Mouse (Mus musculus) liver, embryonic 11.5 days (tissue): ENCODE data around the gene Gm49354. TPM values are rescaled to one million over a fixed set of nuclear protein-coding genes. Genes with fewer than 3 reads are reported as not detected.
A peak's percentile ranks its signal among the peaks of the same experiment; 100 is the strongest.

Experiments used
- ATAC-seq: fragments of 200-750 bp; cut with Nextera tagmentation; replicated peaks from 2 replicates; pipeline ENCODE4 v1.8.0; 2017; ENCODE audit warnings: moderate number of reproducible peaks, mild to moderate bottlenecking, moderate TSS enrichment, moderate library complexity; ENCODE audit not compliant: low FRiP score
- DNase-seq: peaks from one replicate; pipeline ENCODE4 v3.0.0-alpha.2; 2017; ENCODE audit warnings: low spot score
- H3K27ac ChIP-seq: fragments of 300-500 bp; sonication (generic); 2 replicates; pipeline ENCODE4 v1.5.1; 2014; ENCODE audit warnings: mild to moderate bottlenecking, low read depth, low read length, control low read depth
- H3K27me3 ChIP-seq: fragments of 300-500 bp; sonication (generic); replicated peaks from 2 replicates; pipeline ENCODE4 v1.6.1; 2014; ENCODE audit warnings: low read length, mixed read lengths; ENCODE audit not compliant: control insufficient read depth, insufficient read depth
- H3K36me3 ChIP-seq: fragments of 300-500 bp; sonication (generic); 2 replicates; pipeline ENCODE4 v1.6.1; 2014; ENCODE audit warnings: mild to moderate bottlenecking, low read length, moderate library complexity, mixed read lengths; ENCODE audit not compliant: control insufficient read depth, insufficient read depth
- H3K4me1 ChIP-seq: fragments of 300-500 bp; sonication (generic); replicated peaks from 2 replicates; pipeline ENCODE4 v1.6.1; 2014; ENCODE audit warnings: low read length, mixed read lengths; ENCODE audit not compliant: control insufficient read depth, insufficient read depth
- H3K4me2 ChIP-seq: fragments of 300-500 bp; sonication (generic); 2 replicates; pipeline ENCODE4 v1.6.1; 2014; ENCODE audit warnings: mild to moderate bottlenecking, control low read depth, moderate library complexity
- H3K4me3 ChIP-seq: fragments of 300-500 bp; sonication (generic); 2 replicates; pipeline ENCODE4 v1.5.1; 2014; ENCODE audit warnings: low read depth, low read length, control low read depth
- H3K9ac ChIP-seq: fragments of 300-500 bp; sonication (generic); 2 replicates; pipeline ENCODE4 v1.6.1; 2014; ENCODE audit warnings: low read depth, low read length, control low read depth
- H3K9me3 ChIP-seq: fragments of 300-500 bp; sonication (generic); 2 replicates; pipeline ENCODE4 v1.6.1; 2016; ENCODE audit warnings: low read length, inconsistent platforms, mixed read lengths; ENCODE audit not compliant: control insufficient read depth
- WGBS: fragments of 180-500 bp; shearing (Covaris S2); extraction: QIAGEN DNeasy Blood & Tissue Kit; methylation state at CpG from one replicate; pipeline ENCODE4 v1.1.7; 2014; 5-methylcytosine and 5-hydroxymethylcytosine counted together
- polyA plus RNA-seq: library from polyadenylated mRNA; unstranded; fragments of >200 nt; fragmentation: Nextera tagmentation; extraction: Ambion mirVana; gene quantifications from 2 replicates; pipeline ENCODE4 v1.2.1, GENCODE M21; 2014

Gm49354 gene
- polyA plus RNA-seq, 1 experiment from 2014 or later: not detected

- Histone ChIP-seq H3K27me3 (no peaks in the 10 kb centered on the region), H3K4me2 (peak overlapping the region; percentile 91), H3K4me3 (peak overlapping the region; percentile 93; the same call in 1 of the 2 replicates), H3K27ac (peak overlapping the region; percentile 100), H3K9ac (peak overlapping the region; percentile 93), H3K36me3 (peaks cover 10% of the 10 kb centered on the region; the same call in 1 of the 2 replicates), H3K9me3 (no peaks in the 10 kb centered on the region), H3K4me1 (peaks cover 40% of the 10 kb centered on the region)
- DNase-seq (peak; percentile 49), ATAC-seq (peak; percentile 38)
- WGBS: 20% methylated on average over 9 of the region's 9 CpGs
Observed at GRCm38 (mm10) chr13:59771257-59771656, 10.8 kb downstream of the Gm49354 start.

- peak overlapping the region; percentile 91 for H3K4me2 ChIP-seq
- no peaks in the 10 kb centered on the region for H3K27me3 ChIP-seq
- 26% methylated on average over 9 of the region's 9 CpGs for WGBS
- no peak for DNase-seq
- peaks cover 44% of the 10 kb centered on the region for H3K4me1 ChIP-seq
- peaks cover 9% of the 10 kb centered on the region; the same call in 1 of the 2 replicates for H3K36me3 ChIP-seq
- peak overlapping the region; percentile 93 for H3K9ac ChIP-seq
- peak overlapping the region; percentile 93 for H3K4me3 ChIP-seq
- ATAC-seq: 0 out of 2 replicates have a peak, but pooled peaks have one; percentile 17
- H3K9me3 ChIP-seq: no peaks in the 10 kb centered on the region
- H3K27ac ChIP-seq: peak overlapping the region; percentile 100
Observed at GRCm38 (mm10) chr13:59770847-59771246, 11.2 kb downstream of the Gm49354 start.

GRCm38 (mm10) chr13:59770164-59770562 lies 11.9 kb downstream of the Gm49354 start:
- Histone ChIP-seq H3K4me3 (peak overlapping the region; percentile 93), H3K27me3 (no peaks in the 10 kb centered on the region), H3K9ac (peak overlapping the region; percentile 93), H3K4me1 (peaks cover 48% of the 10 kb centered on the region), H3K4me2 (peak overlapping the region; percentile 91), H3K36me3 (peaks cover 8% of the 10 kb centered on the region; the same call in 1 of the 2 replicates), H3K27ac (peak overlapping the region; percentile 100), H3K9me3 (no peaks in the 10 kb centered on the region)
- ATAC-seq (peak; percentile 85), DNase-seq (peak; percentile 91)
- 0% methylated on average over 28 of the region's 28 CpGs for WGBS

GRCm38 (mm10) chr13:59769296-59770163 lies 12.5 kb downstream of the Gm49354 start, which contains the start of gene Isca1:
Gene Isca1 (minus strand): TSS chr13:59769810.
- under 1% methylated on average over 91 of the region's 91 CpGs for whole genome bisulfite sequencing

GRCm38 (mm10) chr13:59768531-59768930 lies 13.5 kb downstream of the Gm49354 start:
- Histone ChIP-seq H3K4me2 (peak overlapping the region; percentile 76), H3K9me3 (no peaks in the 10 kb centered on the region), H3K27ac (peak overlapping the region; percentile 100), H3K4me1 (peaks cover 50% of the 10 kb centered on the region), H3K36me3 (peaks cover 6% of the 10 kb centered on the region; the same call in 1 of the 2 replicates), H3K4me3 (peak overlapping the region; percentile 93), H3K27me3 (no peaks in the 10 kb centered on the region), H3K9ac (peak overlapping the region; percentile 93)
- ATAC-seq (no peak), DNase-seq (no peak)
- 24% methylated on average over 13 of the region's 13 CpGs for WGBS

More at GRCm38 (mm10) chr13:59769296-59770163, 12.5 kb downstream of the Gm49354 start, which contains the start of gene Isca1:
- DNase-seq (peak; percentile 99), ATAC-seq (peak; percentile 94)
- H3K4me3 ChIP-seq: peak within 1 kb of the TSS; percentile 93
- peak within 1 kb of the TSS; percentile 93 for H3K9ac ChIP-seq
- H3K4me1 ChIP-seq: peaks cover 48% of the 10 kb centered on the region
- H3K36me3 ChIP-seq: peaks cover 6% of the 10 kb centered on the region; the same call in 1 of the 2 replicates
- peak within 1 kb of the TSS; percentile 100 for H3K27ac ChIP-seq
- H3K9me3 ChIP-seq: no peaks in the 10 kb centered on the region
- H3K4me2 ChIP-seq: peak within 1 kb of the TSS; percentile 91
- H3K27me3 ChIP-seq: no peaks in the 10 kb centered on the region

GRCm38 (mm10) chr13:59766786-59767515 lies 15.1 kb downstream of the Gm49354 start:
- no peaks in the 10 kb centered on the region for H3K9me3 ChIP-seq
- H3K27me3 ChIP-seq: no peaks in the 10 kb centered on the region
- 65% methylated on average over 11 of the region's 11 CpGs for WGBS
- H3K36me3 ChIP-seq: peaks cover 9% of the 10 kb centered on the region
- H3K9ac ChIP-seq: peak overlapping the region; percentile 50
- DNase-seq: no peak
- H3K4me1 ChIP-seq: peaks cover 55% of the 10 kb centered on the region
- H3K4me2 ChIP-seq: peak overlapping the region; percentile 76
- peak overlapping the region; percentile 56 for H3K27ac ChIP-seq
- no peak for ATAC-seq
- H3K4me3 ChIP-seq: peak overlapping the region; percentile 93

GRCm38 (mm10) chr13:59762791-59763190 lies 19.3 kb downstream of the Gm49354 start:
- Histone ChIP-seq H3K4me1 (peaks cover 40% of the 10 kb centered on the region), H3K36me3 (peaks cover 41% of the 10 kb centered on the region), H3K9ac (no peak overlapping the region), H3K4me2 (peak overlapping the region; percentile 18; the same call in 1 of the 2 replicates), H3K27ac (peak overlapping the region; percentile 46; the same call in 1 of the 2 replicates), H3K9me3 (no peaks in the 10 kb centered on the region), H3K27me3 (no peaks in the 10 kb centered on the region), H3K4me3 (no peak overlapping the region)
- ATAC-seq (peak; percentile 77), DNase-seq (no peak)
- 72% methylated on average over 7 of the region's 7 CpGs for WGBS

GRCm38 (mm10) chr13:59756906-59757305 lies 25.1 kb downstream of the Gm49354 start:
- H3K9ac ChIP-seq: no peak overlapping the region
- 0 out of 2 replicates have a peak, but pooled peaks cover 3% of the 10 kb centered on the region for H3K9me3 ChIP-seq
- 85% methylated on average over 7 of the region's 7 CpGs for WGBS
- no peak overlapping the region for H3K4me3 ChIP-seq
- DNase-seq (no peak), ATAC-seq (no peak)
- no peak overlapping the region for H3K4me2 ChIP-seq
- peaks cover 53% of the 10 kb centered on the region for H3K36me3 ChIP-seq
- no peaks in the 10 kb centered on the region for H3K4me1 ChIP-seq
- no peak overlapping the region; the same call in 1 of the 2 replicates for H3K27ac ChIP-seq
- H3K27me3 ChIP-seq: no peaks in the 10 kb centered on the region
